In genomic region chr6:22497306-22497705, GRCm38 (mm10) we compare ENCODE assay signal across 24 mouse cellular contexts.
DNase-seq lines count a peak whose midpoint lies in the region; ATAC-seq and TF ChIP-seq lines count a peak whose summit lies in the region.
"Had no signal": no experiment of that assay in that cellular context is flagged by ENCODE, and none has a peak within 500 bp of the region (broad histone marks: within the 10 kb centered on the region; RNA-seq: fewer than 3 reads in every experiment).

No protein-coding gene starts in this region.

- no peaks in the 10 kb centered on the region for H3K27me3 ChIP-seq in limb, embryonic 11.5 days (ENCODE audit: control insufficient read depth, insufficient read depth, low read length)
- no peaks in the 10 kb centered on the region for H3K27me3 ChIP-seq in limb, embryonic 10.5 days (ENCODE audit: low read depth, poor library complexity, severe bottlenecking)
- no peaks in the 10 kb centered on the region for H3K27me3 ChIP-seq in lung, embryonic 16.5 days (ENCODE audit: control insufficient read depth, insufficient read depth, low read depth, low read length)
- H3K27me3 ChIP-seq in limb, embryonic 14.5 days (ENCODE audit: control insufficient read depth, insufficient read depth, low read length): no peaks in the 10 kb centered on the region
- H3K27me3 ChIP-seq: forebrain, embryonic 13.5 days; heart, embryonic 13.5 days had no signal

- no peak overlapping the region for H3K9ac ChIP-seq in limb, embryonic 11.5 days (ENCODE audit: low read length)
- no peak overlapping the region for H3K9ac ChIP-seq in lung, embryonic 16.5 days (ENCODE audit: low read length)
- H3K9ac ChIP-seq in limb, embryonic 14.5 days (ENCODE audit: low read depth, low read length, severe bottlenecking): no peak overlapping the region
- H3K9ac ChIP-seq: forebrain, embryonic 13.5 days; heart, embryonic 13.5 days; hindbrain, embryonic 14.5 days had no signal

- no peak overlapping the region for H3K4me3 ChIP-seq in limb, embryonic 11.5 days (ENCODE audit: low read depth, low read length)
- no peak overlapping the region for H3K4me3 ChIP-seq in limb, embryonic 10.5 days
- no peak overlapping the region for H3K4me3 ChIP-seq in lung, embryonic 16.5 days (ENCODE audit: low read length)
- no peak overlapping the region for H3K4me3 ChIP-seq in limb, embryonic 14.5 days (replicated peaks; ENCODE audit: low read length)
- H3K4me3 ChIP-seq: forebrain, embryonic 10.5 days; forebrain, embryonic 13.5 days; heart, embryonic 10.5 days; heart, embryonic 13.5 days had no signal

- WGBS in limb, embryonic 11.5 days: 61% methylated on average over 9 of the region's 9 CpGs
- WGBS in limb, embryonic 10.5 days: 70% methylated on average over 9 of the region's 9 CpGs
- 38% methylated on average over 9 of the region's 9 CpGs for WGBS in lung, embryonic 16.5 days
- WGBS in limb, embryonic 14.5 days: 42% methylated on average over 9 of the region's 9 CpGs

- no peak overlapping the region for H3K4me2 ChIP-seq in limb, embryonic 11.5 days (ENCODE audit: low read depth, severe bottlenecking)
- H3K4me2 ChIP-seq in lung, embryonic 16.5 days (ENCODE audit: low read depth, low read length): no peak overlapping the region
- no peak overlapping the region for H3K4me2 ChIP-seq in limb, embryonic 14.5 days (replicated peaks; ENCODE audit: low read depth, low read length, severe bottlenecking)
- H3K4me2 ChIP-seq: forebrain, embryonic 13.5 days; heart, embryonic 13.5 days; hindbrain, embryonic 14.5 days had no signal

- peak; percentile 26 for DNase-seq in limb, embryonic 11.5 days (ENCODE audit: low spot score)
- DNase-seq in limb, embryonic 10.5 days (ENCODE audit: low spot score): no peak
- no peak for DNase-seq in lung, postnatal 14 days
- peak; percentile 21 for DNase-seq in limb, embryonic 14.5 days (ENCODE audit: low spot score)
- DNase-seq in heart, adult 8-10 months (ENCODE audit: low spot score): no peak
- DNase-seq in embryo, embryonic 11 days: no peak
- DNase-seq: adrenal gland, adult 8-10 months; adrenal gland, postnatal 25 days; cerebellum, adult 11-12 months; cerebellum, adult 8-10 months; cerebellum, postnatal 10 days; cerebellum, postnatal 36 days; gastrocnemius, postnatal 25 days; heart, adult 18-20 months; heart, postnatal 14 days; heart, postnatal 4 days had no signal

- H3K27ac ChIP-seq in limb, embryonic 11.5 days (replicated peaks; ENCODE audit: low read depth, low read length): no peak overlapping the region
- no peak overlapping the region for H3K27ac ChIP-seq in limb, embryonic 10.5 days
- H3K27ac ChIP-seq in lung, embryonic 16.5 days (ENCODE audit: low read length): no peak overlapping the region
- no peak overlapping the region for H3K27ac ChIP-seq in limb, embryonic 14.5 days (replicated peaks; ENCODE audit: low read depth, low read length)
- H3K27ac ChIP-seq: forebrain, embryonic 10.5 days; forebrain, embryonic 13.5 days; heart, embryonic 10.5 days; heart, embryonic 13.5 days; hindbrain, embryonic 14.5 days had no signal

- H3K36me3 ChIP-seq in limb, embryonic 11.5 days (ENCODE audit: control insufficient read depth, insufficient read depth, low read length): no peaks in the 10 kb centered on the region
- H3K36me3 ChIP-seq in limb, embryonic 10.5 days: no peaks in the 10 kb centered on the region
- no peaks in the 10 kb centered on the region for H3K36me3 ChIP-seq in lung, embryonic 16.5 days (ENCODE audit: control insufficient read depth, insufficient read depth, low read length)
- no peaks in the 10 kb centered on the region for H3K36me3 ChIP-seq in limb, embryonic 14.5 days (ENCODE audit: control insufficient read depth, insufficient read depth, low read length)
- H3K36me3 ChIP-seq: forebrain, embryonic 10.5 days; heart, embryonic 10.5 days; heart, embryonic 13.5 days had no signal

- no peak for ATAC-seq in limb, embryonic 11.5 days (ENCODE audit: insufficient number of reproducible peaks, low FRiP score, low TSS enrichment, low read depth)
- ATAC-seq in lung, embryonic 16.5 days (ENCODE audit: low read depth): peak; percentile 87
- ATAC-seq in limb, embryonic 14.5 days (ENCODE audit: low FRiP score, low read depth): no peak
- ATAC-seq: activated CD4-positive, CD25-positive, alpha-beta regulatory T cell, adult 4 months; forebrain, embryonic 13.5 days; forebrain, embryonic 16.5 days had no signal

- no peaks in the 10 kb centered on the region for H3K9me3 ChIP-seq in limb, embryonic 11.5 days (ENCODE audit: control insufficient read depth, low read length)
- no peaks in the 10 kb centered on the region for H3K9me3 ChIP-seq in limb, embryonic 10.5 days (replicated peaks)
- no peaks in the 10 kb centered on the region for H3K9me3 ChIP-seq in lung, embryonic 16.5 days (ENCODE audit: control insufficient read depth, low read length)
- no peaks in the 10 kb centered on the region for H3K9me3 ChIP-seq in limb, embryonic 14.5 days (ENCODE audit: control insufficient read depth, low read length)
- H3K9me3 ChIP-seq: forebrain, embryonic 10.5 days; forebrain, embryonic 13.5 days; heart, embryonic 10.5 days; heart, embryonic 13.5 days had no signal

- no peaks in the 10 kb centered on the region for H3K4me1 ChIP-seq in limb, embryonic 11.5 days (ENCODE audit: control insufficient read depth, insufficient read depth, low read length)
- H3K4me1 ChIP-seq in limb, embryonic 10.5 days: no peaks in the 10 kb centered on the region
- H3K4me1 ChIP-seq in lung, embryonic 16.5 days (replicated peaks; ENCODE audit: control insufficient read depth, insufficient read depth, low read length): no peaks in the 10 kb centered on the region
- H3K4me1 ChIP-seq in limb, embryonic 14.5 days (ENCODE audit: control insufficient read depth, insufficient read depth, low read length): no peaks in the 10 kb centered on the region
- H3K4me1 ChIP-seq: forebrain, embryonic 10.5 days; forebrain, embryonic 13.5 days; heart, embryonic 10.5 days had no signal

- no peak for TF ChIP-seq POLR2A in limb, embryonic 14.5 days (IDR thresholded peaks at IDR 0.05; ENCODE audit: borderline replicate concordance, extremely low read depth, insufficient read depth, insufficient read length)

Comparison
In these comparisons a context has a peak if more than half of its experiments do, and no peak if none do; other contexts are left out.
1. DNase-seq: peak in limb, embryonic 11.5 days (single experiment) and limb, embryonic 14.5 days (single experiment); none in limb, embryonic 10.5 days (single experiment), lung, postnatal 14 days (single experiment), heart, adult 8-10 months (single experiment) and embryo, embryonic 11 days (single experiment).